In the genomic region with DNA sequence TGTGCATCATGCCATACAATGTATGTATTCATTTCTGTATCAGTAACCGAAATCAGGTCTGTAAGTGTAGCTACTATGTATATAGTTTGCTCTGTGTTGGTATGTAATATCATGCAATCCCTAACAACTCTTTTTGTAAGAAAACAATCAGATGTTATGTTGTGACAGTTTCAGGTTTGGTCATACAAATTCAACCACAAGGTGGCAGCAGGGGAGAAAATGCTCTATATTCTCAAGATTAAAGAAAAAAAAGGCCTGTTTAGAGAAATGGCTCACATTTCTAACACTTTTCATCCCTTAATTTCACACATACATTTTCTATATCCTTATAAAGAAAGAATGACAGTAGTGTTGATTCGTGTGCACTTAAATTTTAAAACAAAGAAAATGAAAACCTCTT, we compare ENCODE assay signal across 10 mouse cellular contexts.
DNase-seq lines count a peak whose midpoint lies in the region; ATAC-seq and TF ChIP-seq lines count a peak whose summit lies in the region.
"Had no signal": no experiment of that assay in that cellular context is flagged by ENCODE, and none has a peak within 500 bp of the region (broad histone marks: within the 10 kb centered on the region; RNA-seq: fewer than 3 reads in every experiment).

No protein-coding gene starts in this region.

- H3K4me3 ChIP-seq in intestine, postnatal 0 days (ENCODE audit: low read depth, low read length), result no peak overlapping the region
- H3K4me3 ChIP-seq in intestine, embryonic 16.5 days (ENCODE audit: low read length), result no peak overlapping the region
- no peak overlapping the region for H3K4me3 ChIP-seq in layer of hippocampus, adult 2 months
- H3K4me3 ChIP-seq: myocyte had no signal

- ATAC-seq in intestine, postnatal 0 days, result no peak
- ATAC-seq in intestine, embryonic 16.5 days, result no peak
- ATAC-seq in erythroblast, adult 5-6 weeks (replicated peaks; ENCODE audit: low FRiP score, poor library complexity, severe bottlenecking), result no peak

- peak; percentile 45 for DNase-seq in 3T3-L1 (ENCODE audit: low read depth, low spot score)
- peak; percentile 3 for DNase-seq in CD4-positive helper T cell, adult 2 months (ENCODE audit: low read depth, low spot score)
- peak; percentile 7 to 25 for DNase-seq in layer of hippocampus, adult 2 months (ENCODE audit: low spot score in 2 of 2)
- no peak for DNase-seq in urinary bladder, postnatal 36 days (ENCODE audit: low spot score in 2 of 2)
- no peak for DNase-seq in c-Kit-positive CD71-positive TER-119-positive erythroid progenitor cells, embryonic 14.5 days (ENCODE audit: low spot score)
- DNase-seq: gastrocnemius, postnatal 36 days had no signal

- no peaks in the 10 kb centered on the region for H3K27me3 ChIP-seq in intestine, postnatal 0 days (replicated peaks; ENCODE audit: control insufficient read depth, insufficient read depth, low read length)
- H3K27me3 ChIP-seq in intestine, embryonic 16.5 days (replicated peaks; ENCODE audit: control insufficient read depth, insufficient read depth, low read length), result no peaks in the 10 kb centered on the region

- H3K9ac ChIP-seq in intestine, postnatal 0 days (ENCODE audit: low read depth, low read length), result no peak overlapping the region
- H3K9ac ChIP-seq in intestine, embryonic 16.5 days (ENCODE audit: low read depth, low read length), result no peak overlapping the region

- H3K36me3 ChIP-seq in intestine, postnatal 0 days (ENCODE audit: control insufficient read depth, insufficient read depth), result no peaks in the 10 kb centered on the region
- H3K36me3 ChIP-seq in intestine, embryonic 16.5 days (ENCODE audit: control insufficient read depth, insufficient read depth, low read length), result no peaks in the 10 kb centered on the region

- WGBS in intestine, postnatal 0 days, result 66% methylated on average over 2 of the region's 2 CpGs
- 68% methylated on average over 2 of the region's 2 CpGs for WGBS in intestine, embryonic 16.5 days

- H3K4me2 ChIP-seq in intestine, postnatal 0 days (replicated peaks; ENCODE audit: low read depth), result no peak overlapping the region
- H3K4me2 ChIP-seq in intestine, embryonic 16.5 days (ENCODE audit: low read depth, low read length), result no peak overlapping the region

- TF ChIP-seq CTCF in intestine, postnatal 0 days (IDR thresholded peaks at IDR 0.05; ENCODE audit: low read depth), result peak; percentile 64
- peak; percentile 83 for TF ChIP-seq CTCF in layer of hippocampus, adult 2 months (conservative IDR thresholded peaks at IDR 0.05)

- H3K27ac ChIP-seq in intestine, postnatal 0 days (ENCODE audit: low read depth, low read length), result no peak overlapping the region
- H3K27ac ChIP-seq in intestine, embryonic 16.5 days (ENCODE audit: low read length), result no peak overlapping the region
- no peak overlapping the region for H3K27ac ChIP-seq in layer of hippocampus, adult 2 months

- no peaks in the 10 kb centered on the region for H3K4me1 ChIP-seq in intestine, postnatal 0 days (replicated peaks; ENCODE audit: control insufficient read depth, insufficient read depth, low read length)
- H3K4me1 ChIP-seq in intestine, embryonic 16.5 days (ENCODE audit: control insufficient read depth, insufficient read depth, low read length), result no peaks in the 10 kb centered on the region

- no peaks in the 10 kb centered on the region for H3K9me3 ChIP-seq in intestine, postnatal 0 days (ENCODE audit: control insufficient read depth)
- no peaks in the 10 kb centered on the region for H3K9me3 ChIP-seq in intestine, embryonic 16.5 days (ENCODE audit: control insufficient read depth, low read length)

Comparison
In these comparisons a context has a peak if more than half of its experiments do, and no peak if none do; other contexts are left out.
1. DNase-seq: peak in 3T3-L1 (single experiment), CD4-positive helper T cell, adult 2 months (single experiment) and layer of hippocampus, adult 2 months (2 of 2); none in urinary bladder, postnatal 36 days (0 of 2) and c-Kit-positive CD71-positive TER-119-positive erythroid progenitor cells, embryonic 14.5 days (single experiment).